Mouse (Mus musculus) kidney, adult 2 months (tissue): Measurements from ENCODE around the gene Tvp23b. TPM values are rescaled to one million over a fixed set of nuclear protein-coding genes. Genes with fewer than 3 reads are reported as not detected.

ENCODE experiments used
- DNase-seq: peaks from one replicate; pipeline ENCODE4 v3.0.0; 2021
- H3K27ac ChIP-seq: fragments of 200-500 bp; 2 replicates; pipeline ENCODE4 v1.5.1; 2012; ENCODE audit warnings: low read depth, low read length, control low read depth, inconsistent platforms; ENCODE audit not compliant: insufficient read depth
- H3K27me3 ChIP-seq: fragments of 200-500 bp; replicated peaks from 2 replicates; pipeline ENCODE4 v1.6.1; 2012; ENCODE audit warnings: mild to moderate bottlenecking, moderate library complexity, low read length, inconsistent platforms; ENCODE audit not compliant: control insufficient read depth, insufficient read depth
- H3K36me3 ChIP-seq: fragments of 200-500 bp; 2 replicates; pipeline ENCODE4 v1.6.1; 2012; ENCODE audit warnings: mild to moderate bottlenecking, moderate library complexity, low read length, inconsistent platforms; ENCODE audit not compliant: control insufficient read depth, insufficient read depth
- H3K4me1 ChIP-seq: fragments of 200-500 bp; 2 replicates; pipeline ENCODE4 v1.6.1; 2011; ENCODE audit warnings: low read length; ENCODE audit not compliant: control insufficient read depth, insufficient read depth
- H3K4me3 ChIP-seq: fragments of 200-500 bp; 2 replicates; pipeline ENCODE4 v1.5.1; 2011; ENCODE audit warnings: mild to moderate bottlenecking, low read depth, low read length, control low read depth; ENCODE audit not compliant: insufficient read depth
- CTCF ChIP-seq: fragments of 200-500 bp; conservative IDR thresholded peaks from 2 replicates; pipeline ENCODE4 v1.5.1; 2011; ENCODE audit warnings: low read depth, mild to moderate bottlenecking, control low read depth, low read length, moderate library complexity, mixed read lengths; ENCODE audit not compliant: insufficient read depth, insufficient read length
- POLR2A ChIP-seq: fragments of 200-500 bp; IDR thresholded peaks from one replicate; pipeline ENCODE4 v1.6.1; 2011; ENCODE audit warnings: low read depth, low read length, control low read depth
- WGBS: fragments of 180-500 bp; shearing (Covaris S2); methylation state at CpG from one replicate; pipeline ENCODE4 v1.1.7; 2018; 5-methylcytosine and 5-hydroxymethylcytosine counted together
- polyA plus RNA-seq: library from polyadenylated mRNA; depleted of rRNA; stranded (reverse); fragments of >200 nt; gene quantifications from 2 replicates; pipeline ENCODE4 v1.2.3, GENCODE M21; 2012

The Tvp23b gene
- polyA plus RNA-seq, 1 experiment, result 26.1 TPM

GRCm38 (mm10) chr11:62847655-62848191 is 31.5 kb upstream of the Tvp23b start:
- 63% methylated on average over 4 of the region's 4 CpGs for WGBS
- TF ChIP-seq CTCF (no peak), POLR2A (no peak)
- H3K4me1 ChIP-seq, result no peaks in the 10 kb centered on the region
- no peaks in the 10 kb centered on the region for H3K36me3 ChIP-seq
- no peak overlapping the region for H3K27ac ChIP-seq
- H3K27me3 ChIP-seq, result no peaks in the 10 kb centered on the region; the same call in 1 of the 2 replicates
- DNase-seq, result no peak
- H3K4me3 ChIP-seq, result no peak overlapping the region

GRCm38 (mm10) chr11:62848301-62848700 is 31.0 kb upstream of the Tvp23b start:
- Histone ChIP-seq H3K36me3 (no peaks in the 10 kb centered on the region), H3K4me1 (no peaks in the 10 kb centered on the region), H3K27ac (no peak overlapping the region), H3K4me3 (no peak overlapping the region), H3K27me3 (no peaks in the 10 kb centered on the region; the same call in 1 of the 2 replicates)
- WGBS, result 70% methylated on average over 2 of the region's 2 CpGs
- TF ChIP-seq CTCF (no peak), POLR2A (no peak)
- DNase-seq, result no peak

GRCm38 (mm10) chr11:62851199-62851598 is 28.1 kb upstream of the Tvp23b start:
- Histone ChIP-seq H3K36me3 (no peaks in the 10 kb centered on the region), H3K4me1 (no peaks in the 10 kb centered on the region), H3K4me3 (no peak overlapping the region), H3K27me3 (no peaks in the 10 kb centered on the region), H3K27ac (no peak overlapping the region)
- WGBS, result 87% methylated on average over 1 of the region's 1 CpGs
- DNase-seq, result peak; percentile 57
- peak; percentile 66 for TF ChIP-seq CTCF
- no peak for TF ChIP-seq POLR2A

- no peaks in the 10 kb centered on the region for H3K4me1 ChIP-seq
- H3K4me3 ChIP-seq, result no peak overlapping the region
- no peak for DNase-seq
- no peaks in the 10 kb centered on the region for H3K27me3 ChIP-seq
- WGBS, result 90% methylated on average over 6 of the region's 6 CpGs
- H3K27ac ChIP-seq, result no peak overlapping the region
- TF ChIP-seq POLR2A, result no peak
- no peak for TF ChIP-seq CTCF
- H3K36me3 ChIP-seq, result no peaks in the 10 kb centered on the region
These were observed 25.9 kb upstream of the Tvp23b start for GRCm38 (mm10) chr11:62853334-62853733.

GRCm38 (mm10) chr11:62865562-62865961 is 13.7 kb upstream of the Tvp23b start:
- TF ChIP-seq CTCF (no peak), POLR2A (no peak)
- 75% methylated on average over 4 of the region's 4 CpGs for WGBS
- no peak for DNase-seq
- Histone ChIP-seq H3K36me3 (no peaks in the 10 kb centered on the region), H3K27ac (no peak overlapping the region), H3K4me1 (no peaks in the 10 kb centered on the region), H3K27me3 (no peaks in the 10 kb centered on the region; the same call in 1 of the 2 replicates), H3K4me3 (no peak overlapping the region)

GRCm38 (mm10) chr11:62866685-62867084 is 12.6 kb upstream of the Tvp23b start:
- DNase-seq, result no peak
- Histone ChIP-seq H3K4me3 (no peak overlapping the region), H3K36me3 (no peaks in the 10 kb centered on the region), H3K27ac (no peak overlapping the region), H3K27me3 (no peaks in the 10 kb centered on the region), H3K4me1 (no peaks in the 10 kb centered on the region)
- TF ChIP-seq CTCF (no peak), POLR2A (no peak)
- 73% methylated on average over 7 of the region's 7 CpGs for WGBS

- Histone ChIP-seq H3K27ac (no peak overlapping the region), H3K27me3 (no peaks in the 10 kb centered on the region), H3K4me1 (no peaks in the 10 kb centered on the region), H3K36me3 (no peaks in the 10 kb centered on the region), H3K4me3 (no peak overlapping the region)
- TF ChIP-seq CTCF (no peak), POLR2A (no peak)
- 82% methylated on average over 5 of the region's 5 CpGs for WGBS
- DNase-seq, result no peak
These were observed 10.1 kb upstream of the Tvp23b start for GRCm38 (mm10) chr11:62869201-62869600.
